Mouse (Mus musculus) mature B cell (primary cell): Measurements from ENCODE around the gene F12.

Experiments used
- in situ Hi-C: fragments of 300-500 bp; cut with MboI; formaldehyde crosslinking; loops from 2 replicates; pipeline ENCODE4 v1.14.3; 2019

Gene F12

DNA sequence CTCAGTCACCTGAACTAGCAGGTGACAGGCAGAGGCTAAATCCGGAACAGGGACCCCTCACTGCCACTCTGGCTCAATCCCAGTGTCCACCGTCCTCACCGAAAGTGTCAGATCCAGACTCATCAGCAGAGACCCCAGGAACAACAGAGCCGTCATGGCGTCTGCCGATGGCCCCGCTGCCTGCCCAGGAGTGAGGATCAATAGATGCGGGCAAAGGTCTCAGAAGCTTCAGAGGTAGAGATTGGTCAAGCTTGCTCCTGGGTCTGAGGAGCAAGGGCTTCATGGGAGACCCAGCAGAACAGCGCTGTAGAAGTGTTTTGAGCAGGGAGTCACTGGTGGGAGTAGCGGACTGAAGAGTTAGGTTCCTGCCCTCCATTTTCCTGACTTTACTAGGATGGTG, at the start of gene F12:
Gene F12, minus strand, starts transcription at position 181 of the 400 bp plus-strand sequence.
- in situ Hi-C loops, result loop anchor here (5.0 kb wide), 1 partner anchor 41 kb away; no protein-coding TSS in a partner anchor

DNA sequence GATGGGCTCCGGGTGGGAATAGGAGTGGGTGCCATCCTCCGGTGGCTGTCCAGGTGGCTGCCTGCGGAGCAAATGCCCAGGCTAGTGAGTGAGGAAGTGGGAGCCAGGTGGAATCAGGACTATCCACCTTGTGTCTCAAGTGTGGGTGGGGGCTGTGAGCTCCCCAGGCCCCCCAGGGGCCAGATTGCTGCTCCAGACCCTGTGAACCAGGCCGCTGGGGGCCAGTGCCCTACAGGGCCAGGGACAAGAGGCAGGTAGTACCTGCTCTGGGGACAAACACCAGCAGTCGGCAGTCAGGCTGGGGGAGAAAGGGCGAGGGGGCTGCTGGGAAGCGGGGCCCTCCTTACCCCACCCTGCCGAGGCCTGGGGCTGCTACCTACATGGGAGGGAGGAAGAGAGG, 49.7 kb upstream of the F12 start:
- in situ Hi-C loops, result no loop called here

DNA sequence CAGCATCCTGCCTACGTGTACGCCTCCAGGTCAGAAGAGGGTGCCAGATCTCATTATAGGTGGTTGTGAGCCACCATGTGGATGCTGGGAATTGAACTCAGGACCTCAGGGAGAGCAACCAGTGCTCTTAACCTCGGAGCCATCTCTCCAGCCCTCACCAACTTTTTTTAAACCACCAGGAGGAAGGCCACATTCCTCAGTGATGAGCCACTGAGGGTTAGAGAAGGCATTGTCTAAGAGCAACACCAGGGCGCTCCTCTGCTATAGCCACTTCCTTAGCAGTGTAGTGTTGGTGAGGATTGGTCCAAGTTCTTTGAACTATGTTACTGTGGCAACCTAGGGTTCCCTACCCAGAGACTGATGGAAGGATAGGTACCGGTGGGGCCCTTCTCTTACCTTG, 49.2 kb upstream of the F12 start:
- in situ Hi-C loops, result no loop called here

DNA sequence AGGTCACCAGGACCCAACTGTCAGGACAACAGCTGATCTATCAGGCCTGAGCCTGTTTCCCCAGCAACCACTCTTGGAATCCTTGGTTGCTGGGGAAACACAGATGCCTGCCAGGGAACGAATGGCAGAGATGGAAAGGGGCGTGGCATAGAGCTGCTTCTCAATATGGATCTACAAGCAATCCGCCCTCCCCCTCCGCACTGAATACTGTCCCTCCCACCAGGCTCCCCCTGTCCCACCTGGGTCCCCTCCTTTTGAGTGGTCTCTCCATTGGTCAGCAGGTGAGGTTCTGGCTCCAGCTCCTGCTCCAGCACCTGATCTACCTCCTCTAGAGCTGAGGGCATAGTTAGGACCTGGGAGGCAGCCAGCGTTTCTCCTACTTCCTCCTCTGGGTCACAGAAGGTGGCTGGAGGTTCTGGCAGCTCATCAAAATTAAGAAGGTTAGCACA, 48.1 kb upstream of the F12 start:
- in situ Hi-C loops, result no loop called here

DNA sequence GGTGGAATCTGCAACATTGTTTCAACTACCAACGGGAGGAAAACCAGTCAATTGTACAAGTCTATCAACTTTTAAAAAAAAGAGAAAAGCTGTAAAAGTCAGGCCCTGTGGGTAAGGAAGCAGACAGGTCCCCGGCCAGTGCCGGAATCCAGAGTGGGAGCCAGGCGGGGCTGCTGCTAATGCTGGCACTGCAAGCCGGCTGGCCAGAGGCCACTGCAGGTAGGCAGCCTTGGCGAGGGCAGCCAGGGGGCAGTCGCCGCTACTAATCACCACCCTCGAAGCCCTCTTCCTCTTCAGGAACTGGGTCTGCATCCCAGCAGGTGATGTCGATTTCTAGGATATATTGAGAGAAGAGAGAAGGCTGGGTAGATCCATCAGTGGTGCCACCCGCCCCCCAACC, 47.4 kb upstream of the F12 start:
- in situ Hi-C loops, result no loop called here

DNA sequence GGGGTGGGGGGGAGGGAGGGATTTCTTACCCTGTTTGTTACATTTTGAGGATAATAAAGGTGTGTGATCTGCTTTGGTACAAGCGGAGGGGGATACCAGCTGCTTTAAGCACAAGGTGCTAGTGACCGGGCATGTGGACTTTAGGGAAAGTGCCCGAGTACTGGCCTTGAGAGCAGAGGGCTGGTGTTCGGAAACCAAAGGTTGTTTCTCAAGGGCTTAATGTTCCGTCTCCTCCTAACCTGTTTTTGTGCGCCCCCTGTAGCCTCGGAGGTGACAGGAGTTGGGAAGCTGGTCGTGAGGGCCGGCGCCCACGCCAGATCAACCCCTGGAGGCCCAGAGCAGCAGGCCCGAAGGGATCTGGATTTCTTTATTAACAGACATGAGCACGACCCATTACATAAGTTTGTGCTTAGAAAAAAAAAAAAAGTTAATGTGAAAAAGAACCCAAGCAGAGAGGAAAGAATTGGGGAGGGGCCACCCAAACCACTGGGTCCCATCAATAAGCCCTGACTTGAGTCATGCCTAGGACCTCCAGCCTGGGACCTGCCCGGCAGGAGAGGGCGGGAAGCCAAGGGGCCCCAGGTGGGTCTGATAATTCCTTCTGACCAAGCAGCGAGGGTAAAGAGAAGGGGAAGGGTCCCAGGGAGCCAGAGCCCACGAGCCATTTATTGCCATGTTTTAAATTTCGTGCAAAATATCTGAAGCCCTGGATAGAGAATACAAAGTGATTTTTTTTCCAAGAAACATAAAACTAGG, 46.7 kb upstream of the F12 start:
- in situ Hi-C loops, result no loop called here

DNA sequence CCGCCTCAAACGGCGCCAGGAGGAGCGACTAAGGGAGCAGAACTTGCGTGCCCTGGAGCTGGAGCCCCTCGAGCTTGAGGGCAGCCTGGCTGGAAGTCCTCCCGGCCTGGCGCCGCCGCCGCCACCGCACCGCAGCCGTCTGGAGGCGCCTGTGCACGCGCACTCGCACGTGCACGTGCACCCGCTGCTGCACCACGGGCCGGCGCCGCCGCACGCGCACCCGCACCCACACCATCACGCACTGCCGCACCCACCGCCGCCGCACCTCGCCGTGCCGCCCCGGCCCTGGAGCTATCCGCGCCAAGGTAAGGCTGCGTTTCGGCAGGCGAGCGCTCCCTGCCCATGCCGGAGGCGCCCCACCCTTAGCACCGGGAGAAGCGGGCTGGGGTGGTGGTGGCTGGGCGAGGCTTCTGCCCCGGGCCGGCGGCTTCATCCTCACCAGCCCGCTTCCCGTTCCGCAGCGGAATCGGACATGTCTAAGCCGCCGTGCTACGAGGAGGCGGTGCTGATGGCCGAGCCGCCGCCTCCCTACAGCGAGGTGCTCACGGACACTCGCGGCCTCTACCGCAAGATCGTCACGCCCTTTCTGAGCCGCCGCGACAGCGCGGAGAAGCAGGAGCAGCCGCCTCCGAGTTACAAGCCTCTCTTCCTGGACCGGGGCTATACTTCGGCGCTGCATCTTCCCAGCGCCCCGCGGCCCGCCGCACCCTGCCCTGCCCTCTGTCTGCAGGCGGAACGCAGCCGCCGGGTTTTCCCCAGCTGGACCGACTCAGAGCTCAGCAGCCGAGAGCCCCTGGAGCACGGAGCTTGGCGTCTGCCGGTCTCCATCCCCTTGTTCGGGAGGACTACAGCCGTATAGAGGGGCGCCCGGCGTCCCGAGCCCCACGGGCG, 45.8 kb upstream of the F12 start:
- in situ Hi-C loops, result no loop called here

DNA sequence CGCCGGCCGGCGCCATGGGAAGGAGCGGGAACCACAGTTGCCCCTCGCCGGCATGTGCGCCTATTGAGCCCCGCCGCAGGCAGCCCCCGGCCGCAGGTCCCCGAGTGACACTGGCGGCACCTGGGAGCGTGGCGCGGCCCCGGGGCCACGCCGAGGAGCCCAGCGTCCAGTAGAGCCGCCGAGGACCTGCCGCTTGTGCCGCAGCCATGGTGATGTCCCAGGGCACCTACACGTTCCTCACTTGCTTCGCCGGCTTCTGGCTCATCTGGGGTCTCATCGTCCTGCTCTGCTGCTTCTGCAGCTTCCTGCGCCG, 45.2 kb upstream of the F12 start:
- in situ Hi-C loops, result no loop called here

DNA sequence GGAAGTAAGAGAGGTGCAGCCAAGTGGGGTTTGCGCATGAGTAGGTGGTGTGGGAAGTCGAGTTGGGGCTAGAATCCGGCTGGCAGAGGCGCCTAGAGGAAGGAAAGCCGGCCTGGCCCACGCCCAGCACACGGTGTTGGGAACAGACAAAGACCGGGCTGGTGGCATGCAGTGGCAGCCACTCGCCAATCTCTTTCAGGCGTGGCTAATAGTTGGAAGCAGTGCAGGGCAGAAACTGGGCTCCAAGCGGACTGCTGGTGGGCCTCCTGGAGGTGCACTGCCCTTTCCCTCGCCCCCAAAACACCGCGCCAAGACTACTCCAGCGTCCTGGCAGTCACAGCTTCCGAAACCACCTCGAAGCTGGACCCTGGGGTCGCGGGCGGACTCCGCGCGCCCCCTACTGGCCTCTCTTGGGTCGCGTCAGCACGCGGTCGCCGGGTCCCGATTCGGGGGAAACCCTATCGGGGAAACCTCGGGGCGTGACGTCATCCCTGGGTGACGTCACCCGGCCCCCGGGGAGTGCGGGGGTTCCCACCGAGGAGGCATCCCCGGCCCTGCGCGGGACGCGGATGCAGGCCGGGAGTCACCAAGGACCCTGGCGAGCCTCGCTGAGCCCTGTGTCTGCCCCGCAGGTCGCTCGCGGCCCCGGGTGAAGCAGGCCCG, 44.7 kb upstream of the F12 start:
- in situ Hi-C loops, result no loop called here

DNA sequence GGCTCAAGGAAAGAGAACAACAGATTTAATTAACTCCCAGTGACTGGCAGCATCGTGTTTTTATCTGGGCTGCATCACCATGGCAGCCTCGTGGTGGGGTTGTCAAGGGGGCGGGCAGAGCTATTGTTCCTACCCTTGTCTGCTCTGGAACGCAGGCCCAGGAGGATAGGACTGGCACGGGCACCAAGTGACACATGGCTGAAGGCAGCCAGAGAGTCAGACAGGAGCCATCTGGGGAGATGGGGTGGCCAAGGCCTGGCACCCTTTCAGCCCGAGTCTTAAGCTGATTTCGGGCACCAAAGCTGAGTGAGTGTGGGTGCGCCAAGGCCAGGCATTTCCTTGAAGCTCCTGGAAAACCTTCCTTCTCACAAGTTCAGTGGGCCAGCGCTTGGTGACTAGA, 43.8 kb upstream of the F12 start:
- in situ Hi-C loops, result no loop called here

DNA sequence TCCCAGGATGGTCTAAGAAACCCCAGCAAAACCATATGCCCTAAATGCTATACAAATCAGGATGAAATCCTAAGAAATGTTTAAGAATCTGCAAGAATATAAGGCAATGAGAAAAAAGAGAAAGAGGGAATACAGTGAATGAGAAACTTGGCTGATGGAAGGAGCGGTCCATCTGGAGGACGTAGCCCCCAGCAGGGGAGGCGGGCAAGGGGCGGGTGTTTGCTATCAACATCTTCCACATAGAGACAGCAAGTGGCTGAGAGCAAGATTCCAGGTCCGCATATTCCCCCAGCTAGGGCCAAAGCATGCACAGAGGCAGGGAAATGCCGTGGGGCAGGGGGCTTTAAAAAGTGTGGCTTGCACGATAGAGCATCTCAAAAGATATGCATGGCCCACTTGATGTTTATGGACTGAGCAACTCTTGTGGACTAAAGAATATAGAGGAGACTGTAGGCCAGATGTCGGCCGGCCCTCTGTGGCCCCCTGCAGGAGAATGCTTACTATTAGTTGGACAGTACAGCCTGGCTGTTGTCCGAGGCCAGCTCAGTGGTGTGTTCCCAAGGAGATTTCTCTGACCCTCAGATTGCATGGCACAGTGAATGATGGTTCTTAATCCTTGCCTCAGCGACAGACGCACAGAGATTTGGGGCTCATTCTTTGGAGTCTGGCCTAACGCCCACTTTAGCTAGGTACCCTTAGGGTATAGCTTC, 42.4 kb upstream of the F12 start:
- in situ Hi-C loops, result loop anchor here (5.0 kb wide), 1 partner anchor 42 kb away; the partner anchor contains the start of gene F12

DNA sequence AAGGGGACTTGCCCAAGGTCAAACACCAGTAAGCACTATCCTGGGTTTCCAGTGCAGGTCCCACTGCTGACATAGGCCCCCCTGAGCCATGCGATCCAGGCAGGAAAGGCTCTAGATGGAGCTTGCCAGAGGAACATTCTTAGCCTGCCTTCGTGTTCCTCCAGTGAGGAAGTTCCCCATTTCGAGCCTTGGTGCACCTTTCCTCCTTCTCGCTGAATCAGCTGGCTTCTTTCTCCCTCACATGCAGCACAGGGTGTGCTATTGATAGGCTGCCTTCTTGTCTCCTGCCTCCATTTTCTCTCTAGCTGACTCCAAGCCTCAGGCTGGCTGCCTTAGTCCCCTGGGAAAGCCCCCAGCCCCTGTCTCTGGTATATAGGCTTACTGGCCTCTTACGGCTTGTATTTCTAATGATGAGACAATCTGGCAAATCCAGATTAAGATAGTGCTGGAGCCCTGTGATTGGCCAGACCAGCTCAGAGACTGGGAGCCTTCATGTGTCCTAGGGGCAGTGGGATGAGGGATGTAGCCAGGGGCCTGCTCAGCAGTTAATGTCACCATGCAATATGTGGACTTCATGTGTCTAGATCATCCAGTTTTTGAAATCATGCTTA, 39.3 kb upstream of the F12 start:
- in situ Hi-C loops, result loop anchor here (5.0 kb wide), 1 partner anchor 39 kb away; the partner anchor contains the start of gene F12

DNA sequence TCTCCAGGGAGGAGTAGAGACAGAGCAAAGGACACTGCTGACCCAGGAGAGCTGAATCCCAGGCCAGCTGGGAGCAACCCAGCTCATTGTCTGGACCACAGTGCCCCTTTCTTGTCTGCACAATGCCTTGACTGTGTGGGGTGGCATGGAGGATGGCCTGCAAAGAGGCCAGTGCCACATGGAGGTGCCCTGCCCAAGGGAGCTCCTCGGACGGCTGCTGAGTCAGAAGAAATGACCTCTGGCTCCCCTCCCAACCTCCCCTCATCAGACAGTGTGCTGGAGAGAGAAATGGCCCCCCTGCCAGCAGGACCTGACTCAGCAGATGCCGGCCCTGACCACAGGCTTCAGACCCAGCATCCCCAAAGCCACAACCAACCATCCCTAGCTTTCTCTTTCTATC, 38.6 kb upstream of the F12 start:
- in situ Hi-C loops, result loop anchor here (5.0 kb wide), 1 partner anchor 38 kb away; the partner anchor contains the start of gene F12

DNA sequence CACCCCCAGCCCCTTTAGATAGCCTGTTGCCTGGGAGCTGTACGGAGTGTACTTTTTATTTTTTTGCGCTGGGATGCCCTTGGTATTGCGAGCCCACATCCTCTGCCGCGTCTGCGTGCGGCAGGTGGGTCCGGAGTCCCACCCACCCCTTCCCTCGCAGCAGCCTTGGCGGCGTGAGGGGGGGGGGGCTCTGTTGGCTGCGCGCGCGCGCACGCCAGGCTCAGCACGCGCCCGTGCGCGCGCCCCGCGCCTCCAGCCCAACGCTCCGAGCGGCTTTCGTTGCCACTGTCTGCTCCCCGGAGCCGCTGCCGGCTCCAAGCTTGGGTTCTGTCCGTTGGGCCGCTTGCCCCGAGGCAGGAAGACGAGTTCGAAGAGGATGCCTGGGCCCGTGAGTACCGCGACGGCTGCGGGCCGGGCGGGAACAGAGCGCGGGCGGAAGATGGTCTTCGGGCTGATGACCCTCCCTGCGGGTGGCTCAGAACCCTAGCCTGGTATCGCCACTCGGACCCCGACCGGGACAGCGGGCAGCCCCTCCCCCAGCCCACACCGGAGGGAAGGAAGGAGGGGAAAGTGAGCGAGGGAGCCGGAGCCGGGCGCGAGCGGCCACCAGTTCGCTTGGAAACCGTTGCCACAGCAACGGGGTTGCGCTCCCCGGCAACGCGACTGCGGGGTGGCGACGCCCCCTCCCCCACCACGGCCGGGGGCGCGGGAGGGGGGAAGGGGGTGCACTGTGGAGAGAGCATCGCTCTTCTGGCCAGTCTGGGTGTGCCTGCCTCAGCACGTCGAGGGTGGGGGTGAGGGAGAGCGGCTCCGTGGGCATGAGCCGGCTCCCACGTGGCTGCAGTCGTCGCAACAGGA, 37.7 kb upstream of the F12 start, which contains the start of gene Prr7:
Gene Prr7, plus strand, starts transcription at position 241 of the 858 bp plus-strand sequence.
- in situ Hi-C loops, result no loop called here

DNA sequence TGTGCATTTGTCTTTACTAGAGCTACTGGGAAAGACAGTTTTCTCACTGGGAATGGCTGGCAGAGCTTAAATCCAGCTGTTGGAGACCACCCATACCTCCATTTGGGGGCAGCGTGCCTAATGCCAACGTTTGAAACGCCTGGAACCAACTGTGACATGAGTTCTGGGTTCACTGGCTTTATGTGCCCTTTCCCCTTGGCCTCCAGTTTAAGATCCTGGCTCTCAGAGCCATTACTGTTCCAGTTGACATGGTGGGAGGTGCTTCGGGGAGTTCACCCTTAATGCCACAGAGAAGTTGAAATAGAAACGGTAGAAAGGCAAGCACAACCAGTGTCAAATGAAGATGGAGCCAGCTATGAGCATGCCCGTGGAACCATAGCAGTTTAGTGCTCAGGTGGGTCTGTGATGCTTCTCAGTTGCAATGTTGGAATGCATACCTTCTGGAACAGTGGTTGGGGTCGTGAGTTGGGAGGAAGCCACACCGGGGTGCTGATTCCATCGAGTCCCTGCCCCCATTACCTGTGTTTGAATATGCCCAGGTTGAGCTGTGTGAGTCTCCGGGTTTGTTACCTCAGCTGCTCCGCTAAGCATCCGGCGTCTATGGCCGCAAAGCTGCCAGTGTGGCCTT, 36.9 kb upstream of the F12 start:
- in situ Hi-C loops, result no loop called here

DNA sequence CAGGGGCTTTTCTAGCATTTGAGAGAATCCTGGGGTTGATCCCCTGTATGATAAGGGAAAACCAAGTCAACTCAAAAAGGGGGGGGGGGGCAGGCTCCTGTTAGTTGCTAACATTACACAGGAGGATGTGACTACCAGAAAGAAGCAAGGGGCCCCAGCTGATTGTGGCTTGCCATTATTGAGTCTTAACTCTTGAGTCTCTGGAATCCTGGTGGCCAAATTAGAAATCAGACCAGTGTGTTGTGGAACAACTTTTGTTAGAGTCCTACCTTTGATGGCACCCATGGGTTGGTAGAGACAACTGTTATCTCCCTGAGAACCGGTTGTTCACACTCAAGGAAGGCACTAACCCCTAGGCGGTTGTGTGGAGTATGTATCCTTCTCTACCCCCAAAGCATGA, 36.4 kb upstream of the F12 start:
- in situ Hi-C loops, result no loop called here

DNA sequence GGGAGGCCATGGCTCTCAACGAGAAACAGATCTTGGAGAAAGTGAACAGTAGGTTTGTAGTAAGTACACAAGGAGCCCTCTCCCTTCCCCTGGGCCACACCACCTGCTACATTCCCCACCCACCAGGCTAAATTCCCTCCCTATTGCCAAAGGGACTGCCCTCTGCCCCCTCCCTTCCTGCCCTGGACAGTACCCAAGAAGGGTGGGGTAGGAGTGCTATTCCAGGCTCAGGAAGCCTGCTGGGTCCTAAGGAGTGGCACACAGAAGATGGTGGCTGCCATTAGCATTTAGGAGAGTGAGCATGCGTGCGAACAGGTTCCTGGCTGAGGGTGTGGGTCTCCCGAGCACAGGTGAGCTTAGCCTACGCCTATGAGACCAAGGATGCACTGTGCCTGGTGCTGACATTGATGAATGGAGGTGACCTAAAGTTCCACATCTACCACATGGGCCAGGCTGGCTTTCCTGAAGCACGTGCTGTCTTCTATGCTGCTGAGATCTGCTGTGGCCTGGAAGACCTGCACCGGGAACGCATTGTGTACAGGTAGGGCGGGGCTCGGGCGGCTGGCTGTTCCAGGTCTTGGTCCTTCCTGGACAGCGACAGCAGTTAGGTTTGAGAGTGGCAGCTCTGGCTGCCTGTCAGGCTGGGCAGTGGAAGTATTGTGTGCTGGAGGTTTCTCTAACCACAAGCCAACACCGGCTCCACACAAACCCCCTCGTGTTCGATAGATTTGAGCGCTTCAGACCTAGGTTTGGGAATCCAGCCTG, 25.4 kb upstream of the F12 start:
- in situ Hi-C loops, result no loop called here

DNA sequence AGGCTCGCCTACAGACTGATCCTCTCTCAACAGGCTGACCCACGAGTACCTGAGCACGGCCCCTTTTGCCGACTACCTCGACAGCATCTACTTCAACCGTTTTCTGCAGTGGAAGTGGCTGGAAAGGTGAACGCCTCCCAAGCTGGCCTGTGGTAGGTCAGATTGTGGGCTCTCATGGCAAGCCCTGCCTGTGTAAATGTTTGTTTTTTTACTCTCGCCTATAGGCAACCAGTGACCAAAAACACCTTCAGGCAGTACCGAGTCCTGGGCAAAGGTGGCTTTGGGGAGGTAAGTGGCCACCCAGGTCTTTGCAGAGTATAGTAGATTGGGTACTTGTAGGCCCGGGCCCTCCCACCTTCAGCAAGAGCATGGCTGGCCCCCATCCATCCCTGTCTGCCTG, 24.7 kb upstream of the F12 start:
- in situ Hi-C loops, result no loop called here

DNA sequence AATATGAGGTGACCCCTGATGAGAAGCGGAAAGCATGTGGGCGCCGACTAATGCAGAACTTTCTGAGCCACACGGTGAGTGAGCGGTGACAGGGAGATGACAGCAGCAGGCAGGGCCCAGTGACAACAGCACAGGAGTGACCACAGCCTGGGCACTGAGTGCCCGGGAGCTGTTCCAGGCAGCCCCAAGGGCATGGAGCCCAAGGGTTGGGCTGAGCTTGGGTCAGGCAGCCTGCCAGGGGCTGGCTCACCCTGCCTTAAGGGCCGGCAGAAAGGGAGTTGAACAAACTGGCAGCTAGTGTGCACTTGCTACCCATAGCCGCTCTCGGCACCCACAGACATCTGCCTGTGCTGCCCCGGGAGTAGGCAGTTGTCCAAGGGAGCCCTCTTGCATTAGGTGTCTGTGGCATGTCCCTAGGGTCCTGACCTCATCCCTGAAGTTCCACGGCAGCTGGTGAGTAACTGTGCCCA, 24.0 kb upstream of the F12 start:
- in situ Hi-C loops, result no loop called here
